Mouse (Mus musculus) B cell, adult 62 days (primary cell): ENCODE results near the gene Gm20908. TPM values are rescaled to one million over a fixed set of nuclear protein-coding genes. Genes with fewer than 3 reads are reported as not detected.

Source experiments
- total RNA-seq: library from RNA; stranded (reverse); gene quantifications from 4 replicates; pipeline ENCODE4 v1.2.4, GENCODE M21; 2023

The Gm20908 gene
- total RNA-seq = not detected in 4 replicates

DNA sequence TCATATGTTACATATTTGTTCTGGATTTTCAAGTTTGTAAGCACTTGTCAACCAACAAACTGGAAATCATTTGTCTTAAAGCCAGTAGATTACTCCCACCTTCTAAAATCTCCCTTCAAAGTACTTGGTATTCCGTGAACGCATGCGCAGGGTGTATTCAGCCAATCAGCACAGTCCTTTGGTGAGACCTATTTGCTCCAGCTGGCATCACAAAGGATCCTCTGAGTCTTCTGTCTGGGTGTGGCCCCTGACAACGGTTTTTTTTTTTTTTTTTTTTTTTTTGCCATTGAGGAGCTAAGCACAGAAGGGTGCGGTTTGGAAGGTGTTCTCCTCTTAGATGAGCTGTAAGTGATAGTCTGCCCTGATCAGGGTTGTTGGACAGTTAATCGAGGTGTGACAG is at the start of gene Gm20908:
TSS of gene Gm20908 (plus strand) at position 301 of the 400 bp plus-strand sequence.

